Mouse (Mus musculus) cerebellum, postnatal 10 days (tissue): ENCODE results near the gene Col5a1.

Experiments used
- DNase-seq, 2 experiments: peaks; one replicate each; pipeline ENCODE4 v3.0.0; 2021; ENCODE audit warnings: mixed read lengths in 2 of 2

Col5a1 gene

DNA sequence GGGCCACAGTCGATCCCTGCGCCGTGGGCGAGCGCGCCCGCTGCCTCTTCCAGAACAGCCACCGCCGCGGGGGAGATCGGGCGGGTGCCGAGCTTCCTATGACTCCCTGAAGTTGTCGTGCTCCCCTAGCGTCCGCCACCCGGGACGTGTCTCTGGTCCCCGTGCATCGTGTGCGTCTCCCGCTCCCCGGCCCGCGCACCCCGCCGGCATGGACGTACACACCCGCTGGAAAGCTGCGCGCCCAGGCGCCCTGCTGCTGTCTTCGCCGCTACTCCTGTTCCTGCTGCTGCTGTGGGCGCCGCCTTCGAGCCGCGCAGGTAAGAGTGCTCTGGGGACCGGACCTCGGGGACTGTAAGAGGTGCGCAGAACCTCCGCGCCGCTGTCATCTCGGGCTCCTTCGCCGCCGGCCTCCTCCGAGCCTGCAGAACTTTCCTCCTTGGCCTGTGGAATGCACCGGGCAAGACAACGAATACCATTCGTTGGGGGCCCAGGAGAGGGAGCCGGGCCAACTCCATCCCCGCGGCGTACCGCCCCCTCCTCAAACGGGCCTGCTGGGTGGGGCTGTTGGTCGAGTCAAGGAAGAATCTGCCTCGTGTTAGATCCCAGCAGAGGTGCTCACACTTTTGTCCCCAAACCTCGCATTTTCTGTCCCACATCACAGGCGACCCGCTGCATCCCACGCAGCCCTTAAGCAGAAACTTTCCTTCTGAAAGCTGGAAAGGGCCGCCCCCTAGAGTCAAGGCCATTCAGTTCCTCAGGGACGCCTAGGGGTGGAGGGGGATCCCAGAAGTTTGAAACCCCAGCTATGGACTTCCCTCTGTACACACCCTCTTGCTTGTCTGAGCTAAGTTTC lies 609 bp downstream of the Col5a1 start:
- peak; percentile 47 to 60 for DNase-seq

DNA sequence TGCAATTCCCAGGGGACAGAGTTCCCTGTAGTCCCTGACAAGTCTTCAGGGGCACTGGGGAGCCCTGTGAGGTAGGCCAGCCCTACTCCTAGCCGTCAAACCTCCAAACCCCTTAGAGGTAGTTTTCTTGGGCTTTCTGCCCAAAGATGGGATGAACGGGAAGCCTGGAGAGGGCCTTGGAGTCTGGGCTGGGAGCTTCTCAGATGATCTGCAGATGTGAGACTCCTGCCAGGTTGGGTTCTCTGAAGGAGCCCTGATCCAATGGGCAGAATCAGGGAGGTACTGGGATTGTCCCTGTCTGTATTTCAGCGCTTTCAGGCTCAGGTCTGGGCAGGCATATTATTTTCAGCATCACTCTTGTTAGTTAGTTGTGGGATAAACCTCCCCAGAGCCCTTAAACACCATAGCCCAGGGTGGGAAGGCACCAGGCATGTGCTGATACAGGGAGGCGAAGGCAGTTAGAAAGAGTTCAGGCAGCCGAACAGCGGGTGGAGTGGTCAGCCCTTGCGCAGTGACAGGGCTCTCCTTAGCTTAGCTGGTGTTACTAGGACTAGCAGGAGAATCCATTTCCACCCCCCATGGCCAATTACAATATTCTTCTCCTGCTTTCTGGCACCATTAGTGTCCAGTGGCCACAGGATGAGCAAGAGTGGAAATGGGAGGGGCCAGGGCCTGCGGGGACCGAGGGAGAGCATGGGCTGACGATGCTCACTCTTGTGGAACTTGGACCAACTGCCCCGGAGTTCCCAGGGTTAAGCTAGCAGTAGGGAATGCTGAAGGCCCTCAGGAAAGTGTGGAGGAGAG lies 1.4 kb downstream of the Col5a1 start:
- DNase-seq = no peak

GRCm38 (mm10) chr2:27888603-27889545 lies 2.6 kb downstream of the Col5a1 start:
- DNase-seq = no peak

- no peak for DNase-seq
Measured at GRCm38 (mm10) chr2:27891922-27892541, 5.8 kb downstream of the Col5a1 start.

GRCm38 (mm10) chr2:27893015-27893414 lies 6.8 kb downstream of the Col5a1 start:
- no peak for DNase-seq

GRCm38 (mm10) chr2:27894986-27895385 lies 8.8 kb downstream of the Col5a1 start:
- DNase-seq = no peak

GRCm38 (mm10) chr2:27895648-27896047 lies 9.4 kb downstream of the Col5a1 start:
- DNase-seq = no peak

- DNase-seq = no peak
Measured at GRCm38 (mm10) chr2:27897161-27897560, 10.9 kb downstream of the Col5a1 start.

- peak; percentile 46 to 57 for DNase-seq
Measured at GRCm38 (mm10) chr2:27899894-27900293, 13.7 kb downstream of the Col5a1 start.

GRCm38 (mm10) chr2:27901076-27901475 lies 14.9 kb downstream of the Col5a1 start:
- DNase-seq = no peak

DNA sequence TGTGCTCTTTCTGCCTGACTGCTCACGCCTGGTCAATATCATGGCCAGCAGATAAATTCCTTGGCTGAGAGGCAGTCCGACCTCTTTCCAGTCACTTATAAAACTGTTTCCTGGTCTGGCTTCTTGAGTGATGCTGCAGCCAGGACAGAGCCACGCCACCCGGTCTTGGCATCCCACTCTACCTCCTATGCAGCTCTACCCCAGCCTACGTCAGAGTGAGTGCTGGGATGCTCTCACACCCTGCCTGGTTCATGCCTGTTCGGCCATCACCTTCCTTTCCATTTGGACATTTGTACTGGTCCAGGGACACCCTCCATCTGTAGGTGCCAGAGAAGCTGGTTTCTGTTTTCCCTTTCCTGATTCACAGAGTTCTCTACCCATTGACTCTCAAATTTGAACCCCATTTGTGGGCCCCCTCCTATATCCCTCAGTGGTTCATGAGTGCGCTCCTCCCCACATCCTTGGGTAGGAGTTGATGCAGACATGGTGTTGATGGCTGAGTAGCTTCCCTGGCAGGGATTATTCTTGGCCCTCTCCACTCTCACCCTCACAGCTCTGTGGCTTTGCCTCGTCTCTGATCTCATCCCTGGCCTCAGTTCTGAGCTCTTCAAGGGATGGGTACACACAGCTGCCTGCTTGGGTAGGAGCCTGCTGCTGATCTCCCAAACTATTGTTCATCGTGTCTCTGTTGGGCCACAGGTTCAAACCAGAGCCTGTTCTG lies 15.5 kb downstream of the Col5a1 start:
- DNase-seq = no peak

DNA sequence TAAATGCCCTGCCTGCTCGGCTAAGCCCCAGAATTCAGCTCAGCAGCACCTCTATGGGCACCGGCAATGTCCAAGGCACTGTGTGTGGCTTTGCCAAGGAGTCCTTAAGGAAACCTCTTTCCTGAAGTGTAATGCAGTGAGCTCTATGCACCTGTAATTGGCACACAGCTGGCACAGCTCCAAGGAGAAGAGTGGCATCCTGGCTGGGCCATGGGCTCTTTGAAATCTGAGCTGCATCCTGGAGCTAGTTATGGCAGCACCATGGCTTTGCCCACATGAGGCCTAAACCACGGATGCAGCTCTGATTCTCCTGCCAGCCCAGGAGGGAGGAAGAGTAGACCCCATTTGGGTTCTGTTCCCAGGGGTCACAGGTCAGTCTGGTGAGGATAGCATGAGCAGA lies 16.1 kb downstream of the Col5a1 start:
- peak in 1 of 2 experiments; percentile 46 for DNase-seq

- no peak for DNase-seq
Measured at GRCm38 (mm10) chr2:27905411-27905810, 19.2 kb downstream of the Col5a1 start.

GRCm38 (mm10) chr2:27910501-27910900 lies 24.3 kb downstream of the Col5a1 start:
- no peak for DNase-seq

DNA sequence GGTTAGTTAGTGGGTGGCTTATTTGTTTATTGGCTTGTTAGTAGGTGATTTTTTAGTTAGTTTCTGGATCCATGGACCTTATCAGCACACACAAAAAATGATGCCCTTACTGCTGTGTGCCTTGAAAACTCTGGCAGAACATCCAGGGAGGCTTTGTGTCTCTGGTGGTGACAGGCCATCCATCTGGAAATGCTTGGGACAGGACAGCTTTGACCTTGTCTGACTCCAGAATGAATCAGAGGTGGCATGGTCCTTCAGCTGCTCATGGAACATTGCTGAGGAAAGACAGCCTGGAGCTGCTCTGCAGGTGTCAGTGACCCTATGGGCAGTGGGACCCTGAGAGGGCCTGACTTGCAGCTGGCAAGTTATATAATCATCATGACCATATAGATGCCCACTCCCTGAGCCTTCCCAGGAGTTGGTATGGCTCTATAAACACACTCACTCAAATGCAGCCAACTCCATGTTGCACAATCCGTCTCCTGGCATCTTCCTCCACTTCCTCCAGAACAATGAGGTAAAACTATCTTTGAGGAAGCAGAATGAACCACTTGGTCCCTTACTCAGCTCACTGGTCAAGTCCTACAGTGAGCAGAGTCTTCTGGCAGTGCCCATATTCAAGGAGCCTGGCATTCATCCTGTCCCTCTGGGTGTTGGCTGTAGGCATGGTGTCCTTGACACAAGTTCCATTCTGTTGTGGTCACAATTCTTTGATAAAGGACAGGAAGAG lies 26.5 kb downstream of the Col5a1 start:
- no peak for DNase-seq

- DNase-seq = peak; percentile 62 to 63
Measured at GRCm38 (mm10) chr2:27915726-27916125, 29.5 kb downstream of the Col5a1 start.

- no peak for DNase-seq
Measured at GRCm38 (mm10) chr2:27916316-27916715, 30.1 kb downstream of the Col5a1 start.

DNA sequence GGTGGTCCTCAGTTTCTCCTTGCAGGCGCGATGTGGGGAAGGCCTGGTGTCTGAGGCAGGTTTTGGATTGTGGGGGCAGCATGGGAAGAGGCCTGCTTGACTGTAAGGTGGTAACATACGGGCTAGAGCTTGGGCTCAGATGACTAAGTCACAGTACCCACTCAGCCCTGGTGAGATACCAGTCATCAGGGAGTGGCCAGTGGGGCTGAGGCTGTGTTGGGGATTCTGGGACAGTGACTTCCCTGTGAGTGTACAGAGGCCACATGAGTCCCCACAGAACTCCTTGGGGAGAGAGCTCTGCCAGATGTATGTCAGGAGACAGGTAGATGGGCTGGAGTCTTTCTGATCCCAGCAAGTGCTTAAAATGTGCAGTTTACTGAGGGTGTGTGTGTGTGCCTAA lies 31.0 kb downstream of the Col5a1 start:
- DNase-seq = no peak

DNA sequence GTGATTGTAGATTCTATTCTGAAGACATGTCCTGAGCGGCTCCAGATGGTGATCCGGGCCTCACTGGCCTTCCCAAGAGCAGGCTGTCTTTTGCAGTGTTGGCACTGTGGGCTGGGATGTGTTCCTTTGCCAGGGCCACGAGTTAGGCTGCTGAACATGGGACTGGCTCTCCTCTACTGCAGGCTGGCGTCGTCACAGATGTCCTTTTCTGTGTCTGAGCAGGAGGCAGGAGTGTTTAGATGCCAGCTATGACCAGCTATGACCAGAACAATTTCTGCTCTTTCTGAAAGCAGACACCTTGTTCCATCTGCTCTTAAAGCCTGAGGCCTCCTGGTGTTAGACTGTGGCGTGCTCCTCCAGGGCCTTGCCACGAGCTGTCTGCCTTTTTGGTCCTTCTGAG lies 31.9 kb downstream of the Col5a1 start:
- DNase-seq = peak; percentile 84 to 89

DNA sequence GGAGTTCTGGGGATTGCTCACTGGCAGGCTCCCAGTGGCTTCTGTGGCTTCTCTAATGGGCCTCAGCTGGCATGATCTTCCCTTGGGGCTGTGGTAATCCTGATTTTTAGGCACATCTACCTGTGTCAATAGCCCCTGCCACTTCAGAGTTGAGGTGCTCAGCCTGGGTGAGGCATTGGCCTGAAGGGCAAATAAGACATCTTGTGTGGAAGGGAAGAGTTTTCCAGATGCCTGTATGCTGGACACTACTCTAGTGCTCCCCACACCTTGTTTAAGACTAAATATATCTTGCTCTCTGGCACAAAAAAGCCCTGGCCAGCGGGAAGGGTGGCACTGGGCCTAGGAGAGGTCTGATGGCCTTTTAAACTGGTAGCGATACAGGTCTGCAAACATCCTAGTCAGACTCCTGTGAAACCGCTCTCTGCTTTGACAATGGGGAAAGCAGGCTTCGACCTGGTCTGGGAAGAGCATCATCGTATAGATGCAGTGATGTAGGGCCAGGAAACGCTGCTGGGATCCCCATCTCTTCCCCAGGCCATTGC lies 33.2 kb downstream of the Col5a1 start:
- DNase-seq = no peak

GRCm38 (mm10) chr2:27922053-27922452 lies 35.8 kb downstream of the Col5a1 start:
- no peak for DNase-seq
